In the genomic region with DNA sequence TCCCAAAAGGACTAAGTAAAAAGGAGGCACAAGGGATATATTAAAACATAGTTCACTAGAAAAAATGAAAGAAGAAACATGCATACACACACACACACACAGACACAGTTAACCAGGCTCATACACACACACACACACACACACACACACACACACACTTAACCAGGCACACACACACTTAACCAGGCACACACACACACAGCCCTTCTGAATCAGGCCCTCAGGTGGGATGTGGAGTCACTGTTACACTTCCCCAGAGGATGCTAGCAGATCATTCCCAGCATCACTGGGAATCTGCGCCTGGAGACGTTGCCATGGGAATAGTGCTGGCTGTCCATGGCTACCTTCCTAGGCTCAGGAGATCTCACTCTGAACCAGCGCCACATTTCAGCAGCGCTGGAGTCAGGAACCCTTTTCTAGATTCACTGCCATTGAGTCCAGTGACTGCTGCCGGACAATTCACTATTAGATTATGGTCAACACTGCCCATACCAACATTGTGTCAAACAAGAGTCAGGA, we compare ENCODE assay signal across 24 mouse cellular contexts. TPM values are rescaled to one million over a fixed set of nuclear protein-coding genes. Genes with fewer than 3 reads are reported as not detected.
A peak's percentile ranks its signal among the peaks of the same experiment; 100 is the strongest.
DNase-seq lines count a peak whose midpoint lies in the region; ATAC-seq lines count a peak whose summit lies in the region.
"Had no signal": no experiment of that assay in that cellular context is flagged by ENCODE, and none has a peak within 500 bp of the region (broad histone marks: within the 10 kb centered on the region; RNA-seq: fewer than 3 reads in every experiment).

No protein-coding gene starts in this region.

- H3K36me3 ChIP-seq in embryonic facial prominence, embryonic 14.5 days (ENCODE audit: control insufficient read depth, insufficient read depth, low read length) = no peaks in the 10 kb centered on the region
- no peaks in the 10 kb centered on the region for H3K36me3 ChIP-seq in embryonic facial prominence, embryonic 10.5 days (replicated peaks)
- no peaks in the 10 kb centered on the region for H3K36me3 ChIP-seq in heart, embryonic 10.5 days
- H3K36me3 ChIP-seq: embryonic facial prominence, embryonic 12.5 days; G1E; heart, embryonic 12.5 days; hindbrain, embryonic 12.5 days had no signal

- ATAC-seq in embryonic facial prominence, embryonic 14.5 days (ENCODE audit: low read depth) = peak; percentile 70; the same call in 1 of the 2 replicates
- ATAC-seq: CD4-positive, CD25-positive, alpha-beta regulatory T cell, adult 4 months; forebrain, embryonic 14.5 days; hindbrain, embryonic 16.5 days; inflammation-experienced regulatory T-cells, adult 6 months had no signal

- H3K9ac ChIP-seq in embryonic facial prominence, embryonic 14.5 days (ENCODE audit: low read depth, low read length) = no peak overlapping the region
- H3K9ac ChIP-seq: embryonic facial prominence, embryonic 12.5 days; heart, embryonic 12.5 days; hindbrain, embryonic 12.5 days had no signal

- intact Hi-C loops in heart, postnatal 25 days (cut with DNase I) = no loop called here
- intact Hi-C loops in left cerebral cortex, postnatal 25 days (cut with DNase I) = no loop called here

- H3K4me3 ChIP-seq in embryonic facial prominence, embryonic 14.5 days (ENCODE audit: low read depth, low read length) = no peak overlapping the region
- no peak overlapping the region for H3K4me3 ChIP-seq in embryonic facial prominence, embryonic 10.5 days
- H3K4me3 ChIP-seq in heart, embryonic 10.5 days = no peak overlapping the region
- H3K4me3 ChIP-seq: embryonic facial prominence, embryonic 12.5 days; heart, adult 2 months; heart, embryonic 12.5 days; hindbrain, embryonic 12.5 days had no signal

- 83% methylated on average over 5 of the region's 5 CpGs for WGBS in embryonic facial prominence, embryonic 14.5 days
- WGBS in embryonic facial prominence, embryonic 10.5 days = 89% methylated on average over 5 of the region's 5 CpGs
- 89% methylated on average over 5 of the region's 5 CpGs for WGBS in heart, embryonic 10.5 days

- no peak overlapping the region for H3K4me2 ChIP-seq in embryonic facial prominence, embryonic 14.5 days (ENCODE audit: low read depth, low read length)
- H3K4me2 ChIP-seq: embryonic facial prominence, embryonic 12.5 days; heart, embryonic 12.5 days; hindbrain, embryonic 12.5 days had no signal

- no peak overlapping the region for H3K27ac ChIP-seq in embryonic facial prominence, embryonic 14.5 days (replicated peaks; ENCODE audit: low read depth, low read length)
- H3K27ac ChIP-seq in embryonic facial prominence, embryonic 10.5 days (replicated peaks) = no peak overlapping the region
- no peak overlapping the region for H3K27ac ChIP-seq in heart, embryonic 10.5 days
- H3K27ac ChIP-seq: embryonic facial prominence, embryonic 12.5 days; heart, adult 2 months; hindbrain, embryonic 12.5 days had no signal

- H3K4me1 ChIP-seq in embryonic facial prominence, embryonic 14.5 days (ENCODE audit: control insufficient read depth, insufficient read depth, low read length) = no peaks in the 10 kb centered on the region
- H3K4me1 ChIP-seq in embryonic facial prominence, embryonic 10.5 days = no peaks in the 10 kb centered on the region
- peaks cover 4% of the 10 kb centered on the region; the same call in 1 of the 2 replicates for H3K4me1 ChIP-seq in heart, embryonic 10.5 days
- H3K4me1 ChIP-seq: embryonic facial prominence, embryonic 12.5 days; heart, embryonic 12.5 days; hindbrain, embryonic 12.5 days had no signal

- DNase-seq in embryonic facial prominence, embryonic 14.5 days (ENCODE audit: low spot score) = no peak
- no peak for DNase-seq in embryonic facial prominence, embryonic 10.5 days (ENCODE audit: low spot score)
- DNase-seq in heart, embryonic 10.5 days (ENCODE audit: low spot score) = peak; percentile 53
- no peak for DNase-seq in heart, postnatal 25 days (ENCODE audit: low spot score)
- DNase-seq in left cerebral cortex, postnatal 25 days (ENCODE audit: low spot score in 2 of 2) = peak; percentile 44 to 51
- no peak for DNase-seq in left cerebral cortex, adult 11 months (ENCODE audit: low spot score)
- DNase-seq in brain, adult 2 months (ENCODE audit: low read depth, low spot score) = peak; percentile 66
- DNase-seq: adrenal gland, adult 8-10 months; adrenal gland, postnatal 36 days; B cell, adult 2 months; cerebellum, adult 11 months; cerebellum, adult 8-10 months; cerebellum, postnatal 14 days; embryo, embryonic 11 days; gastrocnemius, postnatal 10 days; heart, adult 2 months had no signal

- 0 out of 2 replicates have a peak, but pooled peaks cover 5% of the 10 kb centered on the region for H3K9me3 ChIP-seq in embryonic facial prominence, embryonic 14.5 days (ENCODE audit: control insufficient read depth, low read length)
- no peaks in the 10 kb centered on the region for H3K9me3 ChIP-seq in embryonic facial prominence, embryonic 10.5 days
- no peaks in the 10 kb centered on the region for H3K9me3 ChIP-seq in heart, embryonic 10.5 days
- H3K9me3 ChIP-seq: embryonic facial prominence, embryonic 12.5 days; G1E; hindbrain, embryonic 12.5 days had no signal

- no peaks in the 10 kb centered on the region for H3K27me3 ChIP-seq in embryonic facial prominence, embryonic 14.5 days (replicated peaks; ENCODE audit: control insufficient read depth, insufficient read depth, low read length)
- no peaks in the 10 kb centered on the region for H3K27me3 ChIP-seq in embryonic facial prominence, embryonic 10.5 days (replicated peaks; ENCODE audit: low read depth, poor library complexity, severe bottlenecking)
- H3K27me3 ChIP-seq in heart, embryonic 10.5 days (ENCODE audit: insufficient read depth, poor library complexity, severe bottlenecking) = no peaks in the 10 kb centered on the region
- H3K27me3 ChIP-seq: embryonic facial prominence, embryonic 12.5 days; hindbrain, embryonic 12.5 days had no signal

RNA-seq across cellular contexts. Expression of gene Sub1, which starts 30.2 kb away (rescaled TPM):
- 668 and 685 TPM in 2 replicates for polyA plus RNA-seq in embryonic facial prominence, embryonic 14.5 days (2014; fragmentation: Nextera tagmentation; extraction: Ambion mirVana)
- polyA plus RNA-seq in embryonic facial prominence, embryonic 10.5 days (2016; fragmentation: Nextera tagmentation; extraction: Ambion mirVana) = 772 and 811 TPM in 2 replicates
- 627 and 739 TPM in 2 replicates for polyA plus RNA-seq in heart, embryonic 10.5 days (2016; fragmentation: Nextera tagmentation; extraction: Ambion mirVana)
- 10 to 100 TPM; 73.6 to 82.5 TPM for total RNA-seq in heart, postnatal 25 days (2021)
- 100 to 1,000 TPM; 291 to 330 TPM for total RNA-seq in left cerebral cortex, postnatal 25 days (2021)

Comparison
In these comparisons a context has a peak if more than half of its experiments do, and no peak if none do; other contexts are left out.
1. DNase-seq: peak in heart, embryonic 10.5 days (single experiment), left cerebral cortex, postnatal 25 days (2 of 2) and brain, adult 2 months (single experiment); none in embryonic facial prominence, embryonic 14.5 days (single experiment), embryonic facial prominence, embryonic 10.5 days (single experiment), heart, postnatal 25 days (single experiment) and left cerebral cortex, adult 11 months (single experiment).